Mouse (Mus musculus): ENCODE measurements around the gene Gnpat. TPM values are rescaled to one million over a fixed set of nuclear protein-coding genes. Genes with fewer than 3 reads are reported as not detected.

Gene Gnpat
- polyA plus RNA-seq, 1 experiment: 87.9 TPM

DNA sequence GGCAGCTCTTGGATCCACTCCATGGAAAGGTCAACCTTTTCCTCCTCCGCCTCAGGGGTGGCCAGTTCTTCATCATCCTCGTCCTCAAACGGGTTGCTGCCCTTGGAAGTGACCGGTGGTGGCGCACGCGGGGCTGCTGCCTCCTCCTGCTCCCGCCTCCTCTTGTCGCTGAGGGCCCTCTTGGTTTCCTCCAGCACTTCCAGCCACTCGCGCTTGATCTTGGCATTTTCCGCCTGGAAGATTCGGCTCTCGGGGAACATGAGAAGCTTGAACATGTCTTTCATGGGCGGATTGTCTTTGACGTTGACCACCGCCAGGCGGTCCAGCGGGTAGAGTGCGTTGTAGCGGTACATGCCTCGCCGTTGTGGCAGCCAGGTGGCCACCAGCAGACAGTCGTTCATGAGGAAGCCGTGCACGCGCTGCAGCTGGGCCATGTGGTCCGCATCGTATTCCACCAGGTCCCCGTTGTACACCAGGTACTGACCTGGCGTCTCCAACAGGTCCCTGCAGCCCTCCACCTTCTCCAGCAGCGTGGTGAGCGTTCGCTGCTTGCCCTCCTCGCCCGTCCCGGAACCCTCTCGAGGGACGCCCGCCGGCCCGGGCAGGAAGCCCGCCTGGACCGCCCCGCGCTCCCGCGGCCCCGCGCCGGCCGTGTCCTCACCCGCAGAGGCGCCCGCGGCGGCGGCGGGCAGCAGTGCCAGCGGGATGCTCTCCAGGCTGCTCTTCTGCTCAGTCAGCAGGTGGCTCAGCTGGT, 34.0 kb downstream of the Gnpat start:
- Histone ChIP-seq H3K27ac (ENCODE audit: insufficient read depth, low read length) (peak overlapping the region; percentile 67), H3K4me3 (ENCODE audit: insufficient read depth, low read length) (peak overlapping the region; percentile 92), H3K4me1 (ENCODE audit: control insufficient read depth, insufficient read depth, low read length) (peaks cover 12% of the 10 kb centered on the region)
- TF ChIP-seq CTCF (IDR thresholded peaks at IDR 0.05; ENCODE audit: extremely low read depth, insufficient read depth, low read length) (peak; percentile 25; the same call in 1 of the 2 replicates), POLR2A (IDR thresholded peaks at IDR 0.05; ENCODE audit: extremely low read depth, insufficient read depth, low read length) (no peak)

DNA sequence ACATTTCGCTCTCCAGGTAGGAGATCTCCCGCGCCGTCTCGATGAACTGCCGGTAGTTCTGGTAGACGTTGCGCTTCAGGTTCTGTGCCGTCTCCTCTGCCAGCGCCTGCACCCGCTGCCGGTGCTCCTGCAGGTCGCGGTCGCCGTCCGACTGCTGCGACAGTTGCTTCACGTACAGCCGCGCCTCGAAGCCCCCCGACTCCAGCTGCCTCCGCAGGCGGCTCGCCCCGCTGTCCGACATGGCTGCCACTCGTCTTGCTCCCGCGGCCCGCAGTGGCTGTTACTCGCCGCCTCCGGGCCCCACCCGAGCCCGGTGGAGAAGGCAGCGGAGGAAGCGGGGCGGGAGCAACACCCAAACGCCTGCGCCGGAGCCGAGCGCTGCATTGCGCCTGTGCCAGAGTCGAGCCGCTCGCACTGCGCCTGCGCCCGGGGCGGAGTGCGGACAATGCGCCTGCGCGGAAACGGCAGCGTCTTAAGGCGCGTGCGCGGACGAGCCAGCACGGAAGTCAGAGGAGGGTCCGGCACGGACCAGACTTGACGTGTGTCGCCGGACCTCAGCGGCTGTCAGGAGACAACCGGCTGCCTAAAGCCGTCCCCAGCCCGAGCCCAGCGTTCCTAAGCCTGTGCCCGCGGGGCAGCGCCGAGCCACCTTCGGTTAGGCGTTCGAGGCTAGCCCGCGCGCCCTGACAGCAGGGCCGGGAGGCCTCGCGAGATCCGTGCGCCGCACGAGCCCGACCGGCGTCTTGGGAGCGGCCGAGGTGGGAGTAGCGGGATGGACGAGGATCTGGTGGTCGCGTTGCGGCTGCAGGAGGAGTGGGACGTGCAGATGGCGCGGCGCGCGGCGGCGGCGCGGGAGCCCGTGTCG, 34.8 kb downstream of the Gnpat start, which contains the start of the genes Exoc8 and Sprtn:
Exoc8 (minus strand) TSS at position 320 of the 865 bp plus-strand sequence.
Sprtn (plus strand) TSS at position 501 of the 865 bp plus-strand sequence.
- Histone ChIP-seq H3K4me1 (ENCODE audit: control insufficient read depth, insufficient read depth, low read length) (peaks cover 12% of the 10 kb centered on the region), H3K4me3 (ENCODE audit: insufficient read depth, low read length) (peak within 1 kb of the TSS; percentile 92), H3K27ac (ENCODE audit: insufficient read depth, low read length) (peak within 1 kb of the TSS; percentile 67)
- TF ChIP-seq CTCF (IDR thresholded peaks at IDR 0.05; ENCODE audit: extremely low read depth, insufficient read depth, low read length) (no peak), POLR2A (IDR thresholded peaks at IDR 0.05; ENCODE audit: extremely low read depth, insufficient read depth, low read length) (peak; percentile 89)

DNA sequence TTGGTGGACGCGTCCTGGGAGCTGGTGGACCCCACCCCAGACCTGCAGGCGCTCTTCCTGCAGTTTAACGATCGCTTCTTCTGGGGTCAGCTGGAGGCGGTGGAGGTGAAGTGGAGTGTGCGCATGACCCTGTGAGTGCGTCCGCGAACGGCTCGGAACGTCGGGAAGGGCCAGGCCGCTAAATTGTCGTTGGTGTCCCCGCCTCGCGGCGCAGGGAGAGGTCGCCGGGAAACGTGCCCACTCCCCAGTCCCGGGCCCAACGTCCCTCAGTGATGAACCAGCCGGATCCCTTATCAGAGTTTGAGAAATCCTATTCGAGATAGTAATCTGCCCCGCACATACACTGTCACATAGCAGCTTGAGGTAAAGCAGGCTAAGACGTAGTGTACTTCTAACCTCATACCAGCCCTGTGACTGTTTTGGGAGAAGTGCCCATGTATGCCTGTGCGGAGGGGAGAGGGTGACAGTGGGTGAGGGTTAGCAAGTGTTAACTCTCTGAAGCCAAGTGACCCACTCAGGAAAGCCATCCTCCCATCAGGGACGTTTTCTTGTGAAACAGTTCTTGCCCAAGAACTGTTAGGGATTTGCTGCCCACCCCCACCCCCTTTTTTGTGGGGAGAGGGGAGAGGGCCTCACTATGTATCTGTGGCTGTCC, 35.5 kb downstream of the Gnpat start:
- TF ChIP-seq POLR2A (IDR thresholded peaks at IDR 0.05; ENCODE audit: extremely low read depth, insufficient read depth, low read length): no peak
- TF ChIP-seq CTCF (IDR thresholded peaks at IDR 0.05; ENCODE audit: extremely low read depth, insufficient read depth, low read length): no peak
- Histone ChIP-seq H3K4me1 (ENCODE audit: control insufficient read depth, insufficient read depth, low read length) (peaks cover 12% of the 10 kb centered on the region), H3K4me3 (ENCODE audit: insufficient read depth, low read length) (peak overlapping the region; percentile 92), H3K27ac (ENCODE audit: insufficient read depth, low read length) (no peak overlapping the region)

DNA sequence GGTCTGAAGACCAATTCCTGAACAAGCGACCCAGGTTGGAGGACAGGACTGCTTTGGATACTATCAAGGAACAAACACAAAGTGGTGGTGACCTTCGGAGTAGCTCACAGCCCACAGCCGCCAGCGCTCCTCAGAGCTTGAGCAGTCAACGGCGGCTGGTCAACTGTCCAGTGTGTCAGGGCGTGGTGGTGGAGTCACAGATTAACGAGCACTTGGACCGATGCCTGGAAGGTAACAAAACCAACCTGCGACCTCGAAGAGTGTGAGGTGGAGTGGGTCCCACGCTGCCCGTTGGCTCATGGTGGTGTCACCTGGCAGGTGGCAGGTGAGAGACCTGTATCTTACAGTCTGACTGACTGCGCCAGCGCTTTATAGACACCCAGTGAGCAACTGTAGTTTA, 40.4 kb downstream of the Gnpat start:
- Histone ChIP-seq H3K4me3 (ENCODE audit: insufficient read depth, low read length) (no peak overlapping the region), H3K27ac (ENCODE audit: insufficient read depth, low read length) (no peak overlapping the region), H3K4me1 (ENCODE audit: control insufficient read depth, insufficient read depth, low read length) (peaks cover 8% of the 10 kb centered on the region; the same call in 1 of the 2 replicates)
- no peak for TF ChIP-seq CTCF (IDR thresholded peaks at IDR 0.05; ENCODE audit: extremely low read depth, insufficient read depth, low read length)
- TF ChIP-seq POLR2A (IDR thresholded peaks at IDR 0.05; ENCODE audit: extremely low read depth, insufficient read depth, low read length): no peak

DNA sequence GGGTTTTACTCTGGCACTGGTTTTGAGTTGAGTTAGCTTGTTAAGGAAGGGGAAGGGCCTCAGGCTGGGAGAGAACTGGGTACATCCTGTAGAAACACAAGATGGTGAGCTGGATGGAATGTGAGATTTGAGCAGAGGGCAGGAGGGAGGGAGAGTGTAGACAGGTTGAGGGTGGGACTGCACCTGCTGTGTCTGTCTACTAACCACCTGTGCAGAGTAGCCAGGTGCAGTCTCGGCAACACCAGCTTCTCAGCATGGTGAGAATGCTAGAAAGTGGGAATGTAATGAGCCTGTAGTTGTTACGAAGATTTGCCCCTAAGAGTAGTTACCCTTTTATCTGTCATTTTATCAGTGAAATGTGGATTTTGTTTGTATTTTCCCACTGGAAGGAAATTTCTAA, 42.6 kb downstream of the Gnpat start:
- H3K4me1 ChIP-seq (ENCODE audit: control insufficient read depth, insufficient read depth, low read length): peaks cover 4% of the 10 kb centered on the region; the same call in 1 of the 2 replicates
- no peak overlapping the region for H3K4me3 ChIP-seq (ENCODE audit: insufficient read depth, low read length)
- TF ChIP-seq CTCF (IDR thresholded peaks at IDR 0.05; ENCODE audit: extremely low read depth, insufficient read depth, low read length) (no peak), POLR2A (IDR thresholded peaks at IDR 0.05; ENCODE audit: extremely low read depth, insufficient read depth, low read length) (no peak)
- no peak overlapping the region for H3K27ac ChIP-seq (ENCODE audit: insufficient read depth, low read length)

DNA sequence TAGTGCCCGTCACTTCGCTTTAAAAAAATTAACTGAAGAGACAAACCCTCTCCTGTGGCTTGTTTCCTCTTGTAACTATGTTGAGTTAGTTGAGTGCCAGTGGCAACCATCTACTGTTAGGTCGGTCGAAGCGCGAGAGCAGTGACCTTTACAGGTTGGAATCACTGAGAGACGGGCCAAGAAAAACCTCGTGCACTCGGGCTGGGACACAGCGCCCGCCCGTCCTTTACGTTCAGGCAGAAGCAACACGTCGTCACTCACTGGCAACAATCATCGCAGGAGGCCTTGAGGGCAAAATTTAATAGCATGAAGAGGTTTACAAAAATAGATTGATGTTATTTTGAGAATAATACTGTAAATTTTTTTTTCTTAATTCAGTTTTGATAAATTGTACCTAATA, 47.1 kb downstream of the Gnpat start:
- Histone ChIP-seq H3K4me3 (ENCODE audit: insufficient read depth, low read length) (no peak overlapping the region), H3K4me1 (ENCODE audit: control insufficient read depth, insufficient read depth, low read length) (peaks cover 2% of the 10 kb centered on the region; the same call in 1 of the 2 replicates), H3K27ac (ENCODE audit: insufficient read depth, low read length) (no peak overlapping the region)
- TF ChIP-seq POLR2A (IDR thresholded peaks at IDR 0.05; ENCODE audit: extremely low read depth, insufficient read depth, low read length) (no peak), CTCF (IDR thresholded peaks at IDR 0.05; ENCODE audit: extremely low read depth, insufficient read depth, low read length) (no peak)

DNA sequence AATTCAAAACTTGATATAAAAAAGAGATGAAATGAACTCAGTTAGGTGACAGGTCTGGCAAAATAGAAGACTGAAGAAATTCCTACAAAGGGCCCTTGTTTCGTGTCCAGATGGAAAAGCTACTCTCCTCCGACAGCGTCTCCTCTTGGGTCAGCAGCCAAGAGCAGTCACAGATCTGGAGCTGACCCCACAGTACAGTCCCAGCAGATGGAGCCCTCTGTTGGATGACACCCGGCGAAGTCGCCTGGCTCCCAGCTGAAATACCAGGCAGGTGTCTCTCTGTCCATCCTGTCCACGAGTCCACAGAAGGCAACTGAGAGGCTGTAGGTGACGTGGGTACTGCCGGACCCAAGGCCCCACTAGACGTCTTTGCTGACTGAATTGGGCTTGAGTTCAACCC, 47.5 kb downstream of the Gnpat start:
- 0 out of 2 replicates have a peak, but pooled peaks cover 1% of the 10 kb centered on the region for H3K4me1 ChIP-seq (ENCODE audit: control insufficient read depth, insufficient read depth, low read length)
- TF ChIP-seq CTCF (IDR thresholded peaks at IDR 0.05; ENCODE audit: extremely low read depth, insufficient read depth, low read length) (no peak), POLR2A (IDR thresholded peaks at IDR 0.05; ENCODE audit: extremely low read depth, insufficient read depth, low read length) (no peak)
- no peak overlapping the region for H3K27ac ChIP-seq (ENCODE audit: insufficient read depth, low read length)
- no peak overlapping the region for H3K4me3 ChIP-seq (ENCODE audit: insufficient read depth, low read length)

DNA sequence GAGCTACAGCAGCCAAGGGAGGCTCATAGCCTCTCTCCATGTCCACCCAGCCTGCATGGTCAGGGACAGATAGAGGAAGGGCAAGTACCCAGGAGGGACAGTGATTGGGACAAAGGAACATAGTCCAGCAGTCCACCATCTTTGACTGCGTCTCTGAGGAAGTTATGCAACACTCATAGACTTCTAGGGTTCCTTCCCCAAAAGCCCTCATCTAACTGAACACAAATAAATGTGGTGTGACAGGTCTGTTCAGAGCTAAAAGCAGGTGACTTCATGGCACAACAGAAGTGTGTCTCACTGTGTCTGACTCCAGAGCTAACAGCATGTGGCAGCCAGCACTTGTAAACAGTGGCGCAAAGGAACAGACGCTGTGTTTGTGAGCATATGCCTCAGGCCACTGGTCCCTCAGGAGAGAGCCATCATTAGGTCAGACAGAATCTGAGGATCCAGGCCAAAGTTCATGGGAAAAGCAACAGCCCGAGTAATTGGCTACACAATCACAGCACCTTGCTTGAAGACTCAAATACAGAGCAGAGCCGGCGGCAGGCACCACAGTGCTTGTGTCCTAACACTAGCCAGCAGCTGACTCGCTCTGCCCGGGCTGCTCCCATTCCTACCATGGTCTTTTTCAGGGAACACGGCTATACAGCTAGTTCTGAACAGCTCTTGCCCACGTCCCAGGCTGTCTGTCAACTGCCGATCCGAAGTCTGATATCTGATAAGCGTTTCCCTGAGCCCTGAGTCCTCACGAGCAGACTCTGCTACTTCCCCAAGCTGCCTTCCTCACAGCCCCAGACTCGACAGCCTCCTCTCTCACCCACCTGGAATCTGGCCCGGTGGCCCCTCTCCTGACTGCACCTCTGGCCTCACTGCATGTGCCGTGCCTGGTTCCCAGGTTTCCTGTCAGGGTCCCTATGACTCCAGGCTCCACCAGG, 49.4 kb downstream of the Gnpat start:
- TF ChIP-seq CTCF (IDR thresholded peaks at IDR 0.05; ENCODE audit: extremely low read depth, insufficient read depth, low read length): no peak
- TF ChIP-seq POLR2A (IDR thresholded peaks at IDR 0.05; ENCODE audit: extremely low read depth, insufficient read depth, low read length): no peak
- Histone ChIP-seq H3K27ac (ENCODE audit: insufficient read depth, low read length) (no peak overlapping the region), H3K4me1 (ENCODE audit: control insufficient read depth, insufficient read depth, low read length) (no peaks in the 10 kb centered on the region), H3K4me3 (ENCODE audit: insufficient read depth, low read length) (no peak overlapping the region)

All from cortical plate, adult 2 months (tissue).